ENCODE assay signal across 8 mouse cellular contexts in the genomic region with DNA sequence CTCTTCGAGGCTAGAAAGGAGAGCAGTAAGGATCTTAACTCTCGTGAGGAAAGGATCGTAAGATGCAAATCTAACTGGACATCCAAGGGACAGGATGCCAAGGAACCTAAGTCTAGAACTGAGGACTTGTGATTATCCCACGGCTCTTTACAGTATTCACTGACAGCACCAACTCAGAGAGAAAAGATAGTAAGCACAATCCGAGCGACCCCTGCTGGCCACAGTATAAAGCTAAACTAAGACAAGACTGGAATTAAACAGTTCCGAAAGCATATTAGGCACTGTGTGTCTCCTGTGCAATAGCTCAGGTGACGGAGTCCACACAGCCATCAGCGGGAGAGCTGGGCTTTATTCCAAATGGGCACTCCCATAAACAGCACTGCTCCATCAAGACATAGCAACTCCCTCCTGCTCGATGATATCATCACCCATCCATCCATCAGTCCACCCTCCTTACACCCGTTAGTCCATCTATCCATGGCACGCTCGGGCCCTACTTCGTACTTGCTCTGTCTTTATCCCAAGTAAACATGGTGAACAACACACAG. TPM values are rescaled to one million over a fixed set of nuclear protein-coding genes. Genes with fewer than 3 reads are reported as not detected.
A peak's percentile ranks its signal among the peaks of the same experiment; 100 is the strongest.
DNase-seq lines count a peak whose midpoint lies in the region; ATAC-seq and TF ChIP-seq lines count a peak whose summit lies in the region.

No protein-coding gene starts in this region.

- H3K27ac ChIP-seq in midbrain, embryonic 10.5 days (replicated peaks): no peak overlapping the region
- H3K27ac ChIP-seq in midbrain, embryonic 16.5 days (ENCODE audit: low read length): no peak overlapping the region
- no peak overlapping the region for H3K27ac ChIP-seq in limb, embryonic 10.5 days

- no peak overlapping the region for H3K4me3 ChIP-seq in midbrain, embryonic 10.5 days
- H3K4me3 ChIP-seq in midbrain, embryonic 16.5 days (ENCODE audit: low read depth, low read length): no peak overlapping the region
- no peak overlapping the region for H3K4me3 ChIP-seq in limb, embryonic 10.5 days

- TF ChIP-seq POLR2A in brain, embryonic 14.5 days (IDR thresholded peaks at IDR 0.05; ENCODE audit: borderline replicate concordance, extremely low read depth, insufficient read depth, insufficient read length, poor library complexity, severe bottlenecking): no peak

- no peak overlapping the region for H3K4me2 ChIP-seq in midbrain, embryonic 16.5 days (ENCODE audit: low read length)

- DNase-seq in midbrain, embryonic 10.5 days (ENCODE audit: low spot score): peak; percentile 61
- peak; percentile 85 for DNase-seq in brain, embryonic 14.5 days (ENCODE audit: low read depth)
- DNase-seq in forelimb bud, embryonic 11.5 days (ENCODE audit: low read depth, low spot score): peak; percentile 78
- peak; percentile 85 for DNase-seq in induced T-regulatory cell, adult 2 months (ENCODE audit: low read depth)
- DNase-seq in limb, embryonic 10.5 days (ENCODE audit: low spot score): peak; percentile 80
- DNase-seq in ovary, postnatal 36 days (ENCODE audit: low spot score): peak; percentile 74
- DNase-seq in thymus, postnatal 14 days: peak; percentile 72

- 59% methylated on average over 14 of the region's 14 CpGs for WGBS in midbrain, embryonic 10.5 days
- 52% methylated on average over 14 of the region's 14 CpGs for WGBS in midbrain, embryonic 16.5 days
- WGBS in limb, embryonic 10.5 days: 58% methylated on average over 14 of the region's 14 CpGs

- no peaks in the 10 kb centered on the region for H3K9me3 ChIP-seq in midbrain, embryonic 10.5 days (replicated peaks)
- H3K9me3 ChIP-seq in midbrain, embryonic 16.5 days (replicated peaks; ENCODE audit: control insufficient read depth, low read length, poor library complexity, severe bottlenecking): no peaks in the 10 kb centered on the region
- H3K9me3 ChIP-seq in limb, embryonic 10.5 days (replicated peaks): no peaks in the 10 kb centered on the region

- no peaks in the 10 kb centered on the region for H3K27me3 ChIP-seq in midbrain, embryonic 10.5 days (ENCODE audit: low read depth, poor library complexity, severe bottlenecking)
- no peaks in the 10 kb centered on the region for H3K27me3 ChIP-seq in midbrain, embryonic 16.5 days (ENCODE audit: control insufficient read depth, insufficient read depth, low read depth, low read length)
- H3K27me3 ChIP-seq in limb, embryonic 10.5 days (ENCODE audit: low read depth, poor library complexity, severe bottlenecking): no peaks in the 10 kb centered on the region

- H3K4me1 ChIP-seq in midbrain, embryonic 10.5 days: peaks cover 12% of the 10 kb centered on the region
- H3K4me1 ChIP-seq in midbrain, embryonic 16.5 days (ENCODE audit: control insufficient read depth, insufficient read depth, low read length): peaks cover 9% of the 10 kb centered on the region
- peaks cover 9% of the 10 kb centered on the region for H3K4me1 ChIP-seq in limb, embryonic 10.5 days

- H3K36me3 ChIP-seq in midbrain, embryonic 10.5 days: no peaks in the 10 kb centered on the region
- H3K36me3 ChIP-seq in midbrain, embryonic 16.5 days (ENCODE audit: control insufficient read depth, insufficient read depth, low read length): no peaks in the 10 kb centered on the region
- no peaks in the 10 kb centered on the region for H3K36me3 ChIP-seq in limb, embryonic 10.5 days

- H3K9ac ChIP-seq in midbrain, embryonic 16.5 days (ENCODE audit: low read depth, low read length): no peak overlapping the region

- ATAC-seq in midbrain, embryonic 16.5 days: no peak

- TF ChIP-seq CTCF in brain, embryonic 14.5 days (IDR thresholded peaks at IDR 0.05; ENCODE audit: borderline replicate concordance, extremely low read depth, insufficient read depth, insufficient read length): peak; percentile 74; the same call in 1 of the 2 replicates

RNA-seq across cellular contexts. Expression of gene Spata5, which starts 5.2 kb away (rescaled TPM):
- 40.1 and 48.9 TPM in 2 replicates for polyA plus RNA-seq in midbrain, embryonic 10.5 days (2016; fragmentation: Nextera tagmentation; extraction: Ambion mirVana)
- polyA plus RNA-seq in midbrain, embryonic 16.5 days (2015; fragmentation: Nextera tagmentation; extraction: Ambion mirVana): 30.3 and 33.9 TPM in 2 replicates
- 7.1 and 12.3 TPM in 2 replicates for polyA plus RNA-seq in brain, embryonic 14.5 days (2012; rRNA removed)
- polyA plus RNA-seq in limb, embryonic 10.5 days (2016; fragmentation: Nextera tagmentation; extraction: Ambion mirVana): 52.7 and 53.3 TPM in 2 replicates

RNA-seq across cellular contexts. Expression of gene Nudt6, which starts 5.5 kb away (rescaled TPM):
- polyA plus RNA-seq in midbrain, embryonic 10.5 days (2016; fragmentation: Nextera tagmentation; extraction: Ambion mirVana): 3.8 and 5.0 TPM in 2 replicates
- polyA plus RNA-seq in midbrain, embryonic 16.5 days (2015; fragmentation: Nextera tagmentation; extraction: Ambion mirVana): 7.5 and 7.9 TPM in 2 replicates
- polyA plus RNA-seq in brain, embryonic 14.5 days (2012; rRNA removed): 4.6 and 6.0 TPM in 2 replicates
- 3.9 and 4.7 TPM in 2 replicates for polyA plus RNA-seq in limb, embryonic 10.5 days (2016; fragmentation: Nextera tagmentation; extraction: Ambion mirVana)
